Mouse (Mus musculus) MEL (cell line): ENCODE measurements around the gene Caskin1. TPM values are rescaled to one million over a fixed set of nuclear protein-coding genes. Genes with fewer than 3 reads are reported as not detected.

Source experiments
- DNase-seq: peaks from one replicate; pipeline ENCODE4 v3.0.0; 2011; ENCODE audit warnings: low read depth, low spot score
- H3K27ac ChIP-seq: 2 replicates; pipeline ENCODE4 v1.5.1; 2012; ENCODE audit warnings: low read depth, mild to moderate bottlenecking, control low read depth, low read length, moderate library complexity; ENCODE audit not compliant: control insufficient read depth
- H3K27me3 ChIP-seq, 2 experiments: fragments of 150-350 bp in 1 of 2; sonication (generic) in 1 of 2; 2 replicates each; pipeline ENCODE4 v1.6.1; 2012; ENCODE audit warnings: low read length in 2 of 2, mild to moderate bottlenecking in 2 of 2, improper control_type of control experiment in 1 of 2, moderate library complexity in 1 of 2; ENCODE audit not compliant: insufficient read depth in 2 of 2, control insufficient read depth in 1 of 2
- H3K36me3 ChIP-seq, 2 experiments: 2 replicates each; pipeline ENCODE4 v1.6.1; 2012 to 2014; ENCODE audit warnings: low read length in 2 of 2, improper control_type of control experiment in 1 of 2, inconsistent platforms in 1 of 2, mild to moderate bottlenecking in 1 of 2; ENCODE audit not compliant: insufficient read depth in 2 of 2, control insufficient read depth in 1 of 2
- H3K4me1 ChIP-seq, 2 experiments: fragments of 150-350 bp in 1 of 2; sonication (generic) in 1 of 2; 2 replicates each; pipeline ENCODE4 v1.6.1; 2012; ENCODE audit warnings: low read length in 2 of 2, improper control_type of control experiment in 1 of 2, mild to moderate bottlenecking in 1 of 2; ENCODE audit not compliant: insufficient read depth in 2 of 2, control insufficient read depth in 1 of 2
- H3K4me3 ChIP-seq, 2 experiments: fragments of 150-350 bp in 1 of 2; sonication (generic) in 1 of 2; 2 replicates each; pipeline ENCODE4 v1.5.1; 2012; ENCODE audit warnings: low read depth in 2 of 2, low read length in 2 of 2, mild to moderate bottlenecking in 2 of 2, moderate library complexity in 2 of 2, control low read depth in 1 of 2, improper control_type of control experiment in 1 of 2; ENCODE audit not compliant: control insufficient read depth in 1 of 2, insufficient read depth in 1 of 2
- H3K79me2 ChIP-seq: 2 replicates; pipeline ENCODE4 v1.6.1; 2012; ENCODE audit warnings: mild to moderate bottlenecking, low read length, moderate library complexity; ENCODE audit not compliant: control insufficient read depth, poor library complexity, insufficient read depth
- H3K9ac ChIP-seq: 2 replicates; pipeline ENCODE4 v1.6.1; 2012; ENCODE audit warnings: low read depth, mild to moderate bottlenecking, control low read depth, low read length, moderate library complexity; ENCODE audit not compliant: control insufficient read depth, poor library complexity, severe bottlenecking
- H3K9me3 ChIP-seq: fragments of 150-350 bp; sonication (generic); replicated peaks from 2 replicates; pipeline ENCODE4 v1.6.1; 2012; ENCODE audit warnings: mild to moderate bottlenecking, low read length, improper control_type of control experiment, moderate library complexity; ENCODE audit not compliant: insufficient read depth
- CHD1 ChIP-seq: IDR thresholded peaks from 2 replicates; pipeline ENCODE4 v1.6.1; 2012; ENCODE audit warnings: low read depth, mild to moderate bottlenecking, inconsistent platforms, low read length, improper control_type of control experiment
- CTCF ChIP-seq, 3 experiments: IDR thresholded peaks in 2 of 3; conservative IDR thresholded peaks in 1 of 3; 2 replicates each; pipeline ENCODE4 v1.5.1; 2011 to 2012; ENCODE audit warnings: low read length in 3 of 3, low read depth in 2 of 3, mild to moderate bottlenecking in 2 of 3, improper control_type of control experiment in 1 of 3, inconsistent platforms in 1 of 3, mixed read lengths in 1 of 3, moderate library complexity in 1 of 3; ENCODE audit not compliant: control insufficient read depth in 1 of 3, insufficient read depth in 1 of 3, poor library complexity in 1 of 3, severe bottlenecking in 1 of 3
- E2F4 ChIP-seq: IDR thresholded peaks from 2 replicates; pipeline ENCODE4 v1.6.1; 2011; ENCODE audit warnings: low read depth, low read length, improper control_type of control experiment, borderline replicate concordance
- GATA1 ChIP-seq: IDR thresholded peaks from 2 replicates; pipeline ENCODE4 v1.6.1; 2011; ENCODE audit warnings: low read depth, low read length, improper control_type of control experiment
- HCFC1 ChIP-seq: IDR thresholded peaks from 2 replicates; pipeline ENCODE4 v1.6.1; 2012; ENCODE audit warnings: low read depth, mild to moderate bottlenecking, inconsistent platforms, low read length, improper control_type of control experiment, moderate library complexity
- JUND ChIP-seq: IDR thresholded peaks from 2 replicates; pipeline ENCODE4 v1.6.1; 2011; ENCODE audit warnings: low read depth, mild to moderate bottlenecking, improper control_type of control experiment, low read length
- MAX ChIP-seq: IDR thresholded peaks from 2 replicates; pipeline ENCODE4 v1.6.1; 2011; ENCODE audit warnings: low read length, improper control_type of control experiment
- MAZ ChIP-seq: IDR thresholded peaks from 2 replicates; pipeline ENCODE4 v1.6.1; 2012; ENCODE audit warnings: low read depth, mild to moderate bottlenecking, inconsistent platforms, low read length, improper control_type of control experiment
- MYB ChIP-seq: IDR thresholded peaks from 2 replicates; pipeline ENCODE4 v1.6.1; 2011; ENCODE audit warnings: mild to moderate bottlenecking, low read depth, low read length, improper control_type of control experiment
- MYC ChIP-seq: IDR thresholded peaks from 2 replicates; pipeline ENCODE4 v1.6.1; 2011; ENCODE audit warnings: low read depth, mild to moderate bottlenecking, low read length, improper control_type of control experiment, moderate library complexity
- NRF1 ChIP-seq: IDR thresholded peaks from 2 replicates; pipeline ENCODE4 v1.6.1; 2014; ENCODE audit warnings: low read depth, mild to moderate bottlenecking, inconsistent platforms, low read length, improper control_type of control experiment, moderate library complexity; ENCODE audit not compliant: poor library complexity, insufficient read depth, severe bottlenecking
- POLR2A ChIP-seq, 2 experiments: IDR thresholded peaks; 2 replicates each; pipeline ENCODE4 v1.6.1; 2011 to 2012; ENCODE audit warnings: low read length in 2 of 2, mild to moderate bottlenecking in 2 of 2, control low read depth in 1 of 2, improper control_type of control experiment in 1 of 2, low read depth in 1 of 2, moderate library complexity in 1 of 2; ENCODE audit not compliant: control insufficient read depth in 1 of 2, insufficient read depth in 1 of 2, poor library complexity in 1 of 2
- SMC3 ChIP-seq: IDR thresholded peaks from 2 replicates; pipeline ENCODE4 v1.6.1; 2011; ENCODE audit warnings: low read depth, low read length, improper control_type of control experiment
- TBP ChIP-seq: IDR thresholded peaks from 2 replicates; pipeline ENCODE4 v1.8.0; 2011; ENCODE audit warnings: low read depth, low read length, improper control_type of control experiment
- TCF12 ChIP-seq: IDR thresholded peaks from 2 replicates; pipeline ENCODE4 v1.6.1; 2014; ENCODE audit warnings: low read depth, mild to moderate bottlenecking, inconsistent platforms, low read length, improper control_type of control experiment, moderate library complexity
- UBTF ChIP-seq: IDR thresholded peaks from 2 replicates; pipeline ENCODE4 v1.6.1; 2012; ENCODE audit warnings: low read depth, mild to moderate bottlenecking, inconsistent platforms, low read length, improper control_type of control experiment, moderate library complexity, borderline replicate concordance; ENCODE audit not compliant: insufficient read depth
- USF1 ChIP-seq: IDR thresholded peaks from 2 replicates; pipeline ENCODE4 v1.6.1; 2014; ENCODE audit warnings: low read depth, mild to moderate bottlenecking, inconsistent platforms, low read length, improper control_type of control experiment, moderate library complexity
- USF2 ChIP-seq, 2 experiments: IDR thresholded peaks; 2 replicates each; pipeline ENCODE4 v1.6.1; 2011 to 2012; ENCODE audit warnings: improper control_type of control experiment in 2 of 2, low read length in 2 of 2, borderline replicate concordance in 1 of 2, inconsistent platforms in 1 of 2, low read depth in 1 of 2, mild to moderate bottlenecking in 1 of 2; ENCODE audit not compliant: insufficient read depth in 1 of 2
- ZC3H11A ChIP-seq: IDR thresholded peaks from 2 replicates; pipeline ENCODE4 v1.6.1; 2012; ENCODE audit warnings: low read depth, mild to moderate bottlenecking, inconsistent platforms, low read length, improper control_type of control experiment
- ZMIZ1 ChIP-seq: IDR thresholded peaks from 2 replicates; pipeline ENCODE4 v1.6.1; 2012; ENCODE audit warnings: low read depth, mild to moderate bottlenecking, inconsistent platforms, low read length, improper control_type of control experiment, moderate library complexity
- polyA plus RNA-seq, 2 experiments: library from polyadenylated mRNA; stranded (reverse) in 1 of 2; unstranded in 1 of 2; fragments of >175 nt in 1 of 2; fragments of >200 nt in 1 of 2; gene quantifications; 2 replicates each; pipeline versions ENCODE4 v1.2.1 to v1.2.4; 2012; ENCODE audit warnings: low replicate concordance in 2 of 2, low read depth in 1 of 2; ENCODE audit not compliant: insufficient read length in 2 of 2, insufficient read depth in 1 of 2, missing spikeins in 1 of 2
- total RNA-seq: library from RNA; depleted of rRNA; stranded (reverse); fragments of 300-350 nt; gene quantifications from 2 replicates; pipeline ENCODE4 v1.2.3, GENCODE M21; 2012

Caskin1 gene
- total and polyA plus RNA-seq, 3 experiments: 0.04 to 0.38 TPM; not detected in 1

DNA sequence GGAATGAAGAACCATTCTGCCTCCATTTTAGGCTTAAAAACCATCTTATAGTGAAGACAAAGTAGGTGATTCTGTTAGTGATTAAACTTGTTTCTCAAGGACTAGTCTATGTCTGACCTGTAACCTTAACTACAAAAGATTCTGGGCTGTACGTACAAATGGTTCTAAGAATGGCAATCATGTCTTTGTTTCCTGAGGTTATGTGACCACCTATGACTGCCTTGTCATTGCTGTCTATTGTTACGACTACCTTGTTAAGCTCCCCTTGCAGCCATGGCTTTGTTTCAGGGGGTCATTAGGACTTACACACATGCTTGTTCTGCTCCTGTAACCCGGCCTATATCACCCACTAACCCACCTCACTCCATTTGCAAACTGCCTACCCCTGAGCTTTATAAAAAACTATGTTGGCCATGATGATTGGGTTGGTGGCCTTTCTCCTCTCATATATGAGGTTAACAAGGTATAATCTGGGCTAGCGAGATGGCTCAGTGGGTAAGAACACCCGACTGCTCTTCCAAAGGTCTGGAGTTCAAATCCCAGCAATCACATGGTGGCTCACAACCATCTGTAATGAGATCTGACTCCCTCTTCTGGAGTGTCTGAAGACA lies 19.7 kb upstream of the Caskin1 start:
- TF ChIP-seq NRF1 (no peak), USF1 (peak; percentile 57)
- Histone ChIP-seq H3K9ac (no peak overlapping the region), H3K27me3 (no peaks in the 10 kb centered on the region), H3K36me3 (peaks cover 0 to 8% of the 10 kb centered on the region in 2 experiments; a peak in 2 of 4 replicates), H3K79me2 (peaks cover 25% of the 10 kb centered on the region), H3K27ac (no peak overlapping the region), H3K9me3 (no peaks in the 10 kb centered on the region), H3K4me3 (no peak overlapping the region), H3K4me1 (peaks cover 0 to 14% of the 10 kb centered on the region in 2 experiments; a peak in 3 of 4 replicates)
- DNase-seq: peak; percentile 40

GRCm38 (mm10) chr17:24469336-24469909 lies 19.0 kb upstream of the Caskin1 start:
- H3K9ac ChIP-seq: peak overlapping the region; percentile 82
- peaks cover 25% of the 10 kb centered on the region for H3K79me2 ChIP-seq
- H3K27me3 ChIP-seq: no peaks in the 10 kb centered on the region
- H3K27ac ChIP-seq: peak overlapping the region; percentile 88
- H3K4me3 ChIP-seq: peak overlapping the region; percentile 70 to 90
- no peaks in the 10 kb centered on the region for H3K9me3 ChIP-seq
- peak; percentile 16; the same call in 1 of the 2 replicates for TF ChIP-seq E2F4
- no peak for TF ChIP-seq JUND
- no peak for TF ChIP-seq CTCF (IDR thresholded peaks at IDR 0.05 in 2 of 3, conservative IDR thresholded peaks at IDR 0.05 in 1 of 3; ENCODE audit: control insufficient read depth in 1 of 3, insufficient read depth in 1 of 3, low read depth in 2 of 3, low read length in 3 of 3, poor library complexity in 1 of 3, severe bottlenecking in 1 of 3)
- TF ChIP-seq TBP: peak; percentile 97
- TF ChIP-seq POLR2A (IDR thresholded peaks at IDR 0.05; ENCODE audit: control insufficient read depth in 1 of 2, insufficient read depth in 1 of 2, low read depth in 1 of 2, low read length in 2 of 2, poor library complexity in 1 of 2): no peak
- peak; percentile 38; the same call in 1 of the 2 replicates for TF ChIP-seq MYC
- TF ChIP-seq MAX: no peak; the same call in 1 of the 2 replicates
- peaks cover 0 to 12% of the 10 kb centered on the region in 2 experiments; a peak in 3 of 4 replicates for H3K4me1 ChIP-seq
- H3K36me3 ChIP-seq: peaks cover 0 to 8% of the 10 kb centered on the region in 2 experiments; a peak in 2 of 4 replicates
- peak; percentile 46 for DNase-seq

- peaks cover 0 to 8% of the 10 kb centered on the region in 2 experiments; a peak in 2 of 4 replicates for H3K36me3 ChIP-seq
- DNase-seq: peak; percentile 99
- H3K4me1 ChIP-seq: peaks cover 0 to 12% of the 10 kb centered on the region in 2 experiments; a peak in 3 of 4 replicates
- H3K4me3 ChIP-seq: peak within 1 kb of the TSS; percentile 70 to 97
- peak within 1 kb of the TSS; percentile 89 for H3K9ac ChIP-seq
- H3K9me3 ChIP-seq: no peaks in the 10 kb centered on the region
- peaks cover 25% of the 10 kb centered on the region for H3K79me2 ChIP-seq
- H3K27ac ChIP-seq: peak within 1 kb of the TSS; percentile 88
- H3K27me3 ChIP-seq: no peaks in the 10 kb centered on the region
- TF ChIP-seq USF1 (no peak), HCFC1 (peak; percentile 53; the same call in 1 of the 2 replicates), SMC3 (no peak), UBTF (no peak), GATA1 (no peak), ZC3H11A (no peak), MYC (no peak), CTCF (IDR thresholded peaks at IDR 0.05 in 2 of 3, conservative IDR thresholded peaks at IDR 0.05 in 1 of 3; ENCODE audit: control insufficient read depth in 1 of 3, insufficient read depth in 1 of 3, low read depth in 2 of 3, low read length in 3 of 3, poor library complexity in 1 of 3, severe bottlenecking in 1 of 3) (no peak), MYB (no peak), TCF12 (peak; percentile 44; the same call in 1 of the 2 replicates), ZMIZ1 (peak; percentile 78), CHD1 (no peak), USF2 (IDR thresholded peaks at IDR 0.05; ENCODE audit: borderline replicate concordance in 1 of 2, insufficient read depth in 1 of 2, low read depth in 1 of 2, low read length in 2 of 2) (no peak), MAZ (no peak), POLR2A (IDR thresholded peaks at IDR 0.05; ENCODE audit: control insufficient read depth in 1 of 2, insufficient read depth in 1 of 2, low read depth in 1 of 2, low read length in 2 of 2, poor library complexity in 1 of 2) (peak; percentile 88), MAX (no peak; the same call in 1 of the 2 replicates)
Measured at GRCm38 (mm10) chr17:24469910-24470602, 18.3 kb upstream of the Caskin1 start, which contains the start of the genes E4f1 and Pgp. E4f1 (minus strand) TSS chr17:24470313. Pgp (plus strand) TSS chr17:24470392.
